Mouse (Mus musculus): ENCODE data around the gene Lst1.

GRCm38 (mm10) chr17:35202442-35202841, 14.2 kb upstream of the Lst1 start:
- TF ChIP-seq CHD2 (IDR thresholded peaks at IDR 0.05; ENCODE audit: low read depth, low read length) (no peak), HCFC1 (IDR thresholded peaks at IDR 0.05; ENCODE audit: borderline replicate concordance, insufficient read depth, low read length) (no peak), MAFK (IDR thresholded peaks at IDR 0.05; ENCODE audit: insufficient read depth, low read depth, low read length) (no peak)
